Mouse (Mus musculus) heart, adult 2 months (tissue): ENCODE data around the gene Mrps5.

Source experiments
- CTCF ChIP-seq: fragments of 200-600 bp; IDR thresholded peaks from 2 replicates; pipeline ENCODE4 v1.8.1; 2022; ENCODE audit warnings: antibody characterized with exemption, mild to moderate bottlenecking, moderate library complexity
- EP300 ChIP-seq: fragments of 200-500 bp; IDR thresholded peaks from 2 replicates; pipeline ENCODE4 v1.6.1; 2011; ENCODE audit warnings: low read depth, low read length, control low read depth; ENCODE audit not compliant: insufficient read depth
- POLR2A ChIP-seq: fragments of 200-500 bp; IDR thresholded peaks from 2 replicates; pipeline ENCODE4 v1.6.1; 2011; ENCODE audit warnings: mild to moderate bottlenecking, low read depth, low read length, control low read depth; ENCODE audit not compliant: insufficient read depth

DNA sequence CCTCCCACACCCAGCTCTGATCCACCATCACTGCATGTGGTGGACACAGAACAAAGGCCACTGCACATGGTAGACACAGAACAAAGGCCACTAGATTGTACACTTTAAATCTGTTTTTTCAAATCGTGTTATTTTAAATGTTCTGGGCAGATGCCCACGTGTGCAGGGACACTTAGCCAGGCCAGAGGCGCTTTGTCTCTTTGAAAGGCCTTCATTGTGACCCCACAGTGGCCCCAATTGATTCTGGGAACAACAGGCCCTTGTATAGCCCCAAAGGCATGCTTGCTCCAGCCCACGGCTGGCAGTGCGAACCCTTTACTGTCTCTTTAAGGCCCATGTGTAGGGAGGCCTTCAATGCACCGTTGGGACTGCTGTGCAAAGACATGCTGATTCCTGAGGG, 40.3 kb downstream of the Mrps5 start:
- TF ChIP-seq CTCF (no peak), POLR2A (no peak), EP300 (no peak)
